Mouse (Mus musculus): Measurements from ENCODE around the gene Npm3. TPM values are rescaled to one million over a fixed set of nuclear protein-coding genes. Genes with fewer than 3 reads are reported as not detected.

Gene Npm3
- total RNA-seq (2014; fragmentation: Nextera tagmentation) (137 and 150 TPM in 2 replicates), total RNA-seq (2017) (109 and 141 TPM in 2 replicates)

- peak; percentile 53 for ATAC-seq (replicated peaks; ENCODE audit: poor library complexity, severe bottlenecking)
Observed at GRCm38 (mm10) chr19:45749243-45750043, at the start of gene Npm3. Npm3 (minus strand) TSS chr19:45749591.

- no peak for ATAC-seq (replicated peaks; ENCODE audit: poor library complexity, severe bottlenecking)
Observed at GRCm38 (mm10) chr19:45796879-45797278, 47.5 kb upstream of the Npm3 start.

- peak; percentile 20; the same call in 1 of the 2 replicates for ATAC-seq (replicated peaks; ENCODE audit: poor library complexity, severe bottlenecking)
Observed at GRCm38 (mm10) chr19:45796061-45796556, 46.7 kb upstream of the Npm3 start.

- ATAC-seq (replicated peaks; ENCODE audit: poor library complexity, severe bottlenecking), result no peak
Observed at GRCm38 (mm10) chr19:45795406-45795944, 46.1 kb upstream of the Npm3 start.

GRCm38 (mm10) chr19:45794718-45795117, 45.3 kb upstream of the Npm3 start:
- no peak for ATAC-seq (replicated peaks; ENCODE audit: poor library complexity, severe bottlenecking)

- no peak for ATAC-seq (replicated peaks; ENCODE audit: poor library complexity, severe bottlenecking)
Observed at GRCm38 (mm10) chr19:45792404-45792803, 43.0 kb upstream of the Npm3 start.

GRCm38 (mm10) chr19:45789888-45790874, 40.8 kb upstream of the Npm3 start:
- peak; percentile 97 for ATAC-seq (replicated peaks; ENCODE audit: poor library complexity, severe bottlenecking)

GRCm38 (mm10) chr19:45789365-45789764, 40.0 kb upstream of the Npm3 start:
- ATAC-seq (replicated peaks; ENCODE audit: poor library complexity, severe bottlenecking), result no peak

GRCm38 (mm10) chr19:45788337-45788736, 38.9 kb upstream of the Npm3 start:
- ATAC-seq (replicated peaks; ENCODE audit: poor library complexity, severe bottlenecking), result no peak

- ATAC-seq (replicated peaks; ENCODE audit: poor library complexity, severe bottlenecking), result no peak
Observed at GRCm38 (mm10) chr19:45787450-45787849, 38.1 kb upstream of the Npm3 start.

GRCm38 (mm10) chr19:45785470-45785869, 36.1 kb upstream of the Npm3 start:
- ATAC-seq (replicated peaks; ENCODE audit: poor library complexity, severe bottlenecking), result no peak

- no peak for ATAC-seq (replicated peaks; ENCODE audit: poor library complexity, severe bottlenecking)
Observed at GRCm38 (mm10) chr19:45783933-45784576, 34.7 kb upstream of the Npm3 start.

GRCm38 (mm10) chr19:45783181-45783932, 34.0 kb upstream of the Npm3 start, which contains the start of gene Mgea5:
Mgea5 (minus strand) TSS chr19:45783837.
- ATAC-seq (replicated peaks; ENCODE audit: poor library complexity, severe bottlenecking), result peak; percentile 92

GRCm38 (mm10) chr19:45782315-45783001, 33.1 kb upstream of the Npm3 start:
- peak; percentile 74 for ATAC-seq (replicated peaks; ENCODE audit: poor library complexity, severe bottlenecking)

GRCm38 (mm10) chr19:45781676-45782075, 32.3 kb upstream of the Npm3 start:
- no peak for ATAC-seq (replicated peaks; ENCODE audit: poor library complexity, severe bottlenecking)

- no peak for ATAC-seq (replicated peaks; ENCODE audit: poor library complexity, severe bottlenecking)
Observed at GRCm38 (mm10) chr19:45780350-45780915, 31.0 kb upstream of the Npm3 start.

GRCm38 (mm10) chr19:45775486-45775885, 26.1 kb upstream of the Npm3 start:
- ATAC-seq (replicated peaks; ENCODE audit: poor library complexity, severe bottlenecking), result no peak

- no peak for ATAC-seq (replicated peaks; ENCODE audit: poor library complexity, severe bottlenecking)
Observed at GRCm38 (mm10) chr19:45771501-45771900, 22.1 kb upstream of the Npm3 start.

Data from granulocyte monocyte progenitor cell, adult 5-6 weeks (primary cell).